Comparison of ENCODE assay signal across 16 mouse cellular contexts in genomic region chr7:90312151-90312883, GRCm38 (mm10). TPM values are rescaled to one million over a fixed set of nuclear protein-coding genes. Genes with fewer than 3 reads are reported as not detected.
A peak's percentile ranks its signal among the peaks of the same experiment; 100 is the strongest.
DNase-seq lines count a peak whose midpoint lies in the region; ATAC-seq and TF ChIP-seq lines count a peak whose summit lies in the region.
"Had no signal": no experiment of that assay in that cellular context is flagged by ENCODE, and none has a peak within 500 bp of the region (broad histone marks: within the 10 kb centered on the region; RNA-seq: fewer than 3 reads in every experiment).

No protein-coding gene starts in this region.

- no peak overlapping the region for H3K27ac ChIP-seq in heart, embryonic 12.5 days (ENCODE audit: poor library complexity, severe bottlenecking)
- no peak overlapping the region for H3K27ac ChIP-seq in lung, embryonic 14.5 days (ENCODE audit: low read depth)
- no peak overlapping the region for H3K27ac ChIP-seq in stomach, postnatal 0 days (replicated peaks)
- H3K27ac ChIP-seq: hindbrain, embryonic 10.5 days; neural tube, embryonic 15.5 days had no signal

- no peaks in the 10 kb centered on the region for H3K9me3 ChIP-seq in heart, embryonic 12.5 days (replicated peaks)
- no peaks in the 10 kb centered on the region for H3K9me3 ChIP-seq in lung, embryonic 14.5 days (ENCODE audit: low read depth, low read length)
- H3K9me3 ChIP-seq in stomach, postnatal 0 days (ENCODE audit: control insufficient read depth, low read length) = no peaks in the 10 kb centered on the region
- H3K9me3 ChIP-seq: hindbrain, embryonic 10.5 days; neural tube, embryonic 15.5 days had no signal

- H3K36me3 ChIP-seq in heart, embryonic 12.5 days = no peaks in the 10 kb centered on the region
- H3K36me3 ChIP-seq in lung, embryonic 14.5 days (ENCODE audit: insufficient read depth) = no peaks in the 10 kb centered on the region
- H3K36me3 ChIP-seq in stomach, postnatal 0 days (ENCODE audit: control insufficient read depth, insufficient read depth, low read length) = no peaks in the 10 kb centered on the region
- H3K36me3 ChIP-seq: hindbrain, embryonic 10.5 days; neural tube, embryonic 15.5 days had no signal

- no peak for ATAC-seq in heart, embryonic 12.5 days (ENCODE audit: insufficient number of reproducible peaks, low FRiP score)
- ATAC-seq in lung, embryonic 14.5 days (ENCODE audit: insufficient read depth) = peak; percentile 58; the same call in 1 of the 2 replicates
- ATAC-seq in stomach, postnatal 0 days (ENCODE audit: low FRiP score, low TSS enrichment) = peak; percentile 87

- H3K4me1 ChIP-seq in heart, embryonic 12.5 days (replicated peaks) = no peaks in the 10 kb centered on the region
- H3K4me1 ChIP-seq in lung, embryonic 14.5 days (ENCODE audit: insufficient read depth) = peaks cover 4% of the 10 kb centered on the region; the same call in 1 of the 2 replicates
- no peaks in the 10 kb centered on the region for H3K4me1 ChIP-seq in stomach, postnatal 0 days (replicated peaks; ENCODE audit: control insufficient read depth, insufficient read depth)
- H3K4me1 ChIP-seq: neural tube, embryonic 15.5 days had no signal

- no peaks in the 10 kb centered on the region for H3K27me3 ChIP-seq in heart, embryonic 12.5 days (replicated peaks)
- no peaks in the 10 kb centered on the region for H3K27me3 ChIP-seq in lung, embryonic 14.5 days (ENCODE audit: insufficient read depth, low read length)
- H3K27me3 ChIP-seq in stomach, postnatal 0 days (ENCODE audit: control insufficient read depth, insufficient read depth, low read length) = no peaks in the 10 kb centered on the region
- H3K27me3 ChIP-seq: neural tube, embryonic 15.5 days had no signal

- H3K4me3 ChIP-seq in heart, embryonic 12.5 days = no peak overlapping the region
- H3K4me3 ChIP-seq in lung, embryonic 14.5 days (ENCODE audit: low read depth, low read length) = no peak overlapping the region
- H3K4me3 ChIP-seq in stomach, postnatal 0 days (ENCODE audit: low read depth, low read length) = no peak overlapping the region
- H3K4me3 ChIP-seq: erythroblast, embryonic 14.5 days; hindbrain, embryonic 10.5 days; neural tube, embryonic 15.5 days had no signal

- no peak for TF ChIP-seq CTCF in lung, embryonic 14.5 days (IDR thresholded peaks at IDR 0.05; ENCODE audit: low read depth)
- TF ChIP-seq CTCF in stomach, postnatal 0 days (IDR thresholded peaks at IDR 0.05; ENCODE audit: low read depth) = no peak

- WGBS in heart, embryonic 12.5 days = 52% methylated on average over 7 of the region's 7 CpGs
- 26% methylated on average over 7 of the region's 7 CpGs for WGBS in lung, embryonic 14.5 days
- 31% methylated on average over 7 of the region's 7 CpGs for WGBS in stomach, postnatal 0 days

- peak; percentile 7 to 8 for DNase-seq in heart, adult 18-20 months
- peak; percentile 46 for DNase-seq in urinary bladder, postnatal 14 days (ENCODE audit: low spot score)
- no peak for DNase-seq in urinary bladder, adult 2 months (ENCODE audit: low spot score)
- DNase-seq in lung, embryonic 14.5 days = peak; percentile 63
- DNase-seq in stomach, postnatal 0 days (ENCODE audit: low spot score) = peak; percentile 81
- DNase-seq in layer of hippocampus, adult 11-12 months (ENCODE audit: low spot score) = no peak
- DNase-seq in left cerebral cortex, adult 9 months (ENCODE audit: low spot score in 2 of 2) = no peak
- DNase-seq: cerebellum, postnatal 10 days; liver; thymus, postnatal 36 days had no signal

- no peak for TF ChIP-seq EP300 in stomach, postnatal 0 days (optimal IDR thresholded peaks at IDR 0.05)

- no peak overlapping the region for H3K9ac ChIP-seq in heart, embryonic 12.5 days
- H3K9ac ChIP-seq in lung, embryonic 14.5 days = no peak overlapping the region
- no peak overlapping the region for H3K9ac ChIP-seq in stomach, postnatal 0 days (ENCODE audit: low read length)
- H3K9ac ChIP-seq: neural tube, embryonic 15.5 days had no signal

- H3K4me2 ChIP-seq in heart, embryonic 12.5 days = no peak overlapping the region
- H3K4me2 ChIP-seq in lung, embryonic 14.5 days = no peak overlapping the region
- no peak overlapping the region for H3K4me2 ChIP-seq in stomach, postnatal 0 days (replicated peaks; ENCODE audit: low read depth)
- H3K4me2 ChIP-seq: neural tube, embryonic 15.5 days had no signal

RNA-seq across cellular contexts. Expression of gene Sytl2, which starts 10.3 kb away (rescaled TPM):
- 1 to 10 TPM; 2.1 to 3.3 TPM for total RNA-seq in heart, adult 18-20 months (2021)
- polyA plus RNA-seq in heart, embryonic 12.5 days (2016; fragmentation: Nextera tagmentation; extraction: Ambion mirVana) = 7.3 and 8.3 TPM in 2 replicates
- polyA plus RNA-seq in urinary bladder, adult 2 months (2012; rRNA removed) = 90.2 and 106 TPM in 2 replicates
- polyA plus RNA-seq in lung, embryonic 14.5 days (2014; fragmentation: Nextera tagmentation; extraction: Ambion mirVana) = 3.7 and 4.0 TPM in 2 replicates
- polyA plus RNA-seq in stomach, postnatal 0 days (2015; fragmentation: Nextera tagmentation; extraction: Ambion mirVana) = 31.0 and 32.3 TPM in 2 replicates

RNA-seq across cellular contexts. Expression of gene Ccdc83, which starts 46.7 kb away (rescaled TPM):
- not detected for total RNA-seq in heart, adult 18-20 months (2021)
- not detected in 2 replicates for polyA plus RNA-seq in heart, embryonic 12.5 days (2016; fragmentation: Nextera tagmentation; extraction: Ambion mirVana)
- polyA plus RNA-seq in urinary bladder, adult 2 months (2012; rRNA removed) = 0.04 and 0.12 TPM in 2 replicates
- not detected in 2 replicates for polyA plus RNA-seq in lung, embryonic 14.5 days (2014; fragmentation: Nextera tagmentation; extraction: Ambion mirVana)
- 0.11 TPM in 1 of 2 replicates, not detected in the other for polyA plus RNA-seq in stomach, postnatal 0 days (2015; fragmentation: Nextera tagmentation; extraction: Ambion mirVana)
- total RNA-seq: megakaryocyte-erythroid progenitor cell, adult 5-6 weeks had no signal
- polyA plus RNA-seq: erythroblast, embryonic 14.5 days; frontal cortex, adult 2 months; hindbrain, embryonic 10.5 days; neural tube, embryonic 15.5 days had no signal

Comparison
In these comparisons a context has a peak if more than half of its experiments do, and no peak if none do; other contexts are left out.
1. DNase-seq: peak in heart, adult 18-20 months (2 of 2), urinary bladder, postnatal 14 days (single experiment), lung, embryonic 14.5 days (single experiment) and stomach, postnatal 0 days (single experiment); none in urinary bladder, adult 2 months (single experiment), layer of hippocampus, adult 11-12 months (single experiment) and left cerebral cortex, adult 9 months (0 of 2).